Mouse (Mus musculus): ENCODE data around the gene Mad2l1. TPM values are rescaled to one million over a fixed set of nuclear protein-coding genes. Genes with fewer than 3 reads are reported as not detected.
A peak's percentile ranks its signal among the peaks of the same experiment; 100 is the strongest.

The Mad2l1 gene
- total RNA-seq (2017) = 6.0 to 13.7 TPM (median 11.3 TPM) in 3 replicates

GRCm38 (mm10) chr6:66535028-66535862 is at the start of gene Mad2l1:
Gene Mad2l1, plus strand, starts transcription at chr6:66535390.
- peak; percentile 98 for ATAC-seq (replicated peaks; ENCODE audit: insufficient number of reproducible peaks, low FRiP score, low TSS enrichment, poor library complexity, severe bottlenecking)

GRCm38 (mm10) chr6:66493685-66494084 is 41.5 kb upstream of the Mad2l1 start:
- no peak for ATAC-seq (replicated peaks; ENCODE audit: insufficient number of reproducible peaks, low FRiP score, low TSS enrichment, poor library complexity, severe bottlenecking)

GRCm38 (mm10) chr6:66516368-66516767 is 18.8 kb upstream of the Mad2l1 start:
- no peak for ATAC-seq (replicated peaks; ENCODE audit: insufficient number of reproducible peaks, low FRiP score, low TSS enrichment, poor library complexity, severe bottlenecking)

DNA sequence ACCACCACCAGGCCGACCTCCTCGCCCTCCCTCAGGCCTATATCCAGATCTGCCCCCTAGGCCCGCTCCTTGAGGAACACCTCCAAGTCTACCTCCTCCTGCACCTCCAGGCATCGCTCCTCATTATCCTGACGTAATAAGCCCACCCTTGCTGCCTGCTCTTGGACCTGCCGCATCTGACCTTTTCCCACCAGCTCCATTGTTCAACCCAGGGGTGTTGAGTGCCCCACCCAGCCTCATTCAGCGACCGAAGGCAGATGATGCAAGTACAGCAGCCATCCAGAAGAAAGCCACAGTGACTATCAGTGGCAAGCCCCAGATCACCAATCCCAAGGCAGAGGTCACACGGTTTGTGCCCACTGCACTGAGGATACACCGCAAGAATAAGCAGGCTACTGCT is 6.8 kb upstream of the Mad2l1 start:
- ATAC-seq (replicated peaks; ENCODE audit: insufficient number of reproducible peaks, low FRiP score, low TSS enrichment, poor library complexity, severe bottlenecking) = peak; percentile 19; the same call in 1 of the 2 replicates

GRCm38 (mm10) chr6:66533241-66533640 is 1.9 kb upstream of the Mad2l1 start:
- no peak for ATAC-seq (replicated peaks; ENCODE audit: insufficient number of reproducible peaks, low FRiP score, low TSS enrichment, poor library complexity, severe bottlenecking)

- no peak for ATAC-seq (replicated peaks; ENCODE audit: insufficient number of reproducible peaks, low FRiP score, low TSS enrichment, poor library complexity, severe bottlenecking)
Measured at GRCm38 (mm10) chr6:66534366-66534941, 736 bp upstream of the Mad2l1 start.

- no peak for ATAC-seq (replicated peaks; ENCODE audit: insufficient number of reproducible peaks, low FRiP score, low TSS enrichment, poor library complexity, severe bottlenecking)
Measured at GRCm38 (mm10) chr6:66535966-66536365, 776 bp downstream of the Mad2l1 start.

DNA sequence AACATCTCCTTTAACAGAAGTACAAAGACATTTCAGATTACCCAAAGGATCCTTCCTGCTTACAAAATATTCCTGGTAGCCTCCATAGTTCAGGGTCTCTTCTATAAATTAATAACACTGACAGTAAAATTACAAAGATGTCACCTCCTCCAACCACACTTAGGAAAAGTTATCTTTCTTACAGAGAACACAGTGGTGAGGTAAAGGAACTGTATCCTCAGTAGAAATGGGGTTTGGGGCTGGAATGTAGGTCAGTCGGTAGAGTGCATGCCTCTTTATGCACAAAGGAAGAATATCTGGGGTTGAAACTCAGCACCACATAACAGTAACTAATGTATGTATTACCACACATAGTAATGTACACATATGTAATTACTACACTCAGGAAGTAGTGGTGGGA is 24.8 kb downstream of the Mad2l1 start, which contains the start of gene Vmn1r32:
TSS of gene Vmn1r32 (minus strand) at position 101 of the 400 bp plus-strand sequence.
- no peak for ATAC-seq (replicated peaks; ENCODE audit: insufficient number of reproducible peaks, low FRiP score, low TSS enrichment, poor library complexity, severe bottlenecking)

- ATAC-seq (replicated peaks; ENCODE audit: insufficient number of reproducible peaks, low FRiP score, low TSS enrichment, poor library complexity, severe bottlenecking) = no peak
Measured at GRCm38 (mm10) chr6:66595804-66596203, 60.6 kb downstream of the Mad2l1 start.

Other genes with a start within 250 kb of the Mad2l1 start
- gene Vmn1r32, start 24.7 kb downstream of the Mad2l1 start, total RNA-seq (2017) = 0.64 TPM in 1 of 3 replicates, not detected in the others
- gene Vmn1r33, start 82.9 kb downstream of the Mad2l1 start, total RNA-seq (2017) = not detected in 3 replicates
- not detected in 3 replicates for gene Vmn1r34, start 108.5 kb downstream of the Mad2l1 start, total RNA-seq (2017)
- not detected in 3 replicates for gene Vmn1r35, start 150.5 kb downstream of the Mad2l1 start, total RNA-seq (2017)
- gene Vmn1r36, start 183.8 kb downstream of the Mad2l1 start, total RNA-seq (2017) = not detected in 3 replicates
- gene Vmn1r37, start 194.0 kb downstream of the Mad2l1 start, total RNA-seq (2017) = not detected in 3 replicates
- not detected in 3 replicates for gene Vmn1r38, start 247.2 kb downstream of the Mad2l1 start, total RNA-seq (2017)

Data from monocyte, adult 5-6 weeks (primary cell).